Mouse (Mus musculus): Measurements from ENCODE around the gene Tmco5b.

Tmco5b gene

DNA sequence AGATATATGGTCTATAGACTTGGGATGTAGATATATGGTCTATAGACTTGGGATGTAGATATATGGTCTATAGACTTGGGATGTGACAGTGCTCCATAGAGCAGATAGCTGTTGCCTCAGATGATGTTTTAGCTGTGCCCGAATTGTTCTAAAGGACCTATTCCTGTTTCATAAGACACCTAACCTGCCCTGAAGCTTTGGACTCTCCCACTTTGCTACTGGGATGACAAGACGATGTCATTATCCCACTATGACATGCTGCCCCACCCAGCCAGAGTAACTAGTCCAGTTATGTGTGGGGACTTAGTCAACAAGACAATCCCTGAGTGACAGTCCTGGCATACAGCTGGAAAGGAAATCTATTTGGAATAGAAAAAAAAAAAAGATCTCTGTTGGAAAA is at the start of gene Tmco5b:
Tmco5b (plus strand) TSS at position 301 of the 400 bp plus-strand sequence.
- no peak for DNase-seq (ENCODE audit: low spot score in 2 of 2)

DNA sequence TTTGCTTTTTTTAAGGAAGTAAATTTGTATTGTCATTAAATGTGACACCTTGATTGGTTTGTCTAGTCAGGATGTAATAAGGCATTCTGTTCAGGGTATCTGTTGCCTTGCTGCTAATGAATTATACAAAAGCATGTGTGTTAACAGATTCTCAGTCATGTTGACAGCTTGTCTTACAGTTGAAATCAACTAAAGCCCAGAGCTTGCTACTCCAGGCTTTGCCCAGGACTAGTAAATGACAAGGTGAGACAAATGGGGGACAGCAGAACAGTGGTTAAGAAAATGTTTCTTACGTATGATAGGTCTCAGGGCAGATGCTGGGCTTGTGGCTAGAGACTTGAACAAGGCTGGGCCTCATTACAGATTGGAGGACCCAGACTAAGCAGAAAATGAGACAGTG is 48.5 kb upstream of the Tmco5b start:
- DNase-seq (ENCODE audit: low spot score in 2 of 2): no peak

DNA sequence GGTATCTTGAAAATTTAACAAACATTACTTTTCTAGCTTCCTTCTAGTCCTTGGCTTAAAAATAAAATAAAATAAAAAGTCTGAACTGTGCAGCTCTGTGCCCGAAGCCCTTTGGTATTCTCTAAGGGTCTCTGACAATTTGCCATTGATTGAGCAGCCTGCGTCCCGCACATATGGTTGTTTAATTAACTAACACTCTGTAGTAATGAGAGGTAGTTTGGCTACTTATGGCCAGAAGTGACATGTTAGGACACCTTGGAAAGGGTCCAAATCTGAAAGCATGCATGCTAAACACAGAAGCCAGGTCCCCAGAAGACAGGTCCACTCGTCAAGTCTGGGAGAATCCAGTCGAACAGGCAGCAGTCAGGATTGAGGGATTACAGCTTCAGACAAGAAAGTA is 46.7 kb upstream of the Tmco5b start:
- no peak for DNase-seq (ENCODE audit: low spot score in 2 of 2)

DNA sequence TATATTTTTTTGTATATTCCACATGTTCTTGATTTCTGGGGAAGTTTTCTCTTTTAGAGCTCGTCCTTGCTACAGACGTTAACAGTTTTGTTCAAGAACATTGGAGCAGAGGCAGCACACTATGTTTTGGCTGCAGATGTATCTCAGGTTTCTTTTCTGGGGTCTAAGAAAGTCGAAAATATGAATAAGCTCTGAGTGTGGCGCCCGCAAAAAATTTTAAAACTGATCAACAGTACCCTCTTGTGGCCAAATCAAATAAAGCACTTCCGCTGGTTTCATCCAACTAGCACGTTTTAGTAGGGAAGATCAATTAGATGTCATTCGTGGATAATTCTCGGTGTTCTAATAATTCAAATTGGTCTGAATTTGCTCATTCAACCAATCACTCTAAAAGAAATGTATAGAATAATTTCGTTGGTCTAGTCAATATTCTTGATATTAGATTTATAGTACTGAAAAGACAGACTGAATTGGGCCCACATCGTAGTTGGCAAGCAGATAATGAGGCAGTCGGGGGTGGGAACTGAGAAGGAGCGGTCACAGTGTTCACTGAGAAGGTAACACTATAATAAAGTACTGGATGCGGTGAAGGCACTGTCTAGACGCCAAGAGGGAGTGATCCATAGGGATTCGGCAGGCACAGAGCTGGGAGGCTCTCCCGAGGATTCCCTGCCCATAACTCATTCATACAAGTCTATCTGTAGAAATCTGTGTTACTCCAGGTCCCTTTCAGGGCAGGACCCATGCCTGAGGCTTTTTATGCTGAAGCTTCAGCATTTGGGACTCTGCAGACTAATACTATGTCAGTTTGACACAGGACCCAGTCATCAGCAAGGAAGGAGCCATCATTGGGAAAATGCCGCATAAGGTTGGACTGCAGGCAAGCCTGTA is 17.1 kb downstream of the Tmco5b start:
- DNase-seq (ENCODE audit: low spot score in 2 of 2): peak in 1 of 2 experiments; percentile 39

DNA sequence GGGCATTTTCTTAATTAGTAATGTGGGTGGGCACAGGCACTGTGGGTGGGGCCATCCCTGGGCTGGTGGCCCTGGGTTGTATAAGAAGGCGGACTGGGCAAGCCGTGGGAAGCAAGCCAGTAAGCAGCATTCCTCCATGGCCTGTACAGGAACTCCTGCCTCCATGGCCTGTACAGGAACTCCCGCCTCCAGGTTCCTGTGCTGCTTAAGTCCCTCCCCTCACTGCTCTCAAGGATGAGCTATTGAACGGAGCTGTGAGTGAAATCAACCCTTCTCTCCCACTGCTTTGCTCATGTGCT is 17.7 kb downstream of the Tmco5b start:
- DNase-seq (ENCODE audit: low spot score in 2 of 2): no peak

DNA sequence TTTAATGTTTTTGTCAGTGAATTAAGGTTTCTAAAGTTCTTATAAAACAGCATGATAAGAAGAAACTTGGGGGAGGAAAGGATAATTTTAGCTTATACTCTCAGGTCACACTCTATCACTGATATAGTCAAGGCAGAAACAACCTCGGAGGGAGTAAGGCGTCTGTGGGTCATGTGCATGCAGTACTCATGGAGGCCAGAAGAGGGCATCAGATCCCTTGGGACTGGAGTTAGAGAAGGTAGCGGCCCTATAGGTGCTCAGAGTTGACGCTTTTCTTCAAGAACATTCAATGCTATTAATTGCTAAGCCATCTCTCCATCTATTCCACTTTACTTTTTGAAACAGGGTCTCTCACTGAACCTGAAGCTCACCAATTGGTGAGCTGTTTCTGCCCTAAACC is 19.8 kb downstream of the Tmco5b start:
- peak; percentile 66 to 81 for DNase-seq (ENCODE audit: low spot score in 2 of 2)

DNA sequence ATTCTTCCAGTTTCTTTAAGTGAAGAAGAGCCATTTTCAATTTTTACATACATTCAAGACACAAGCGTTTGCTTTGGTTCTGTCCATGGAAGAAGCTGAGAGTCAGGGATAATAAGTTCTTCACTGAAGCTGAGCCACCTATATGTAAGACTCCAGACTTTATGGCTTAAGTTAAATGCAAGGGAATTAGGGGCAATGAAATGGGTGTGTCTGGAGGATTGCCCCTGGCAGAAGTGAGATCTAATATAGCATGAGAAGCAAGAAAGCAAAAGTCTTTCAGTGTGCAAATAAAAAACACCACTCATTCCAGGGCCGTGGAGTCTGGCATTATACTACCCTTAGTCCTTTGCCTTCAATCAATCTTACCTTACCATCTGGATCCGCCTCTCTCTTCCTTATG is 25.7 kb downstream of the Tmco5b start:
- no peak for DNase-seq (ENCODE audit: low spot score in 2 of 2)

DNA sequence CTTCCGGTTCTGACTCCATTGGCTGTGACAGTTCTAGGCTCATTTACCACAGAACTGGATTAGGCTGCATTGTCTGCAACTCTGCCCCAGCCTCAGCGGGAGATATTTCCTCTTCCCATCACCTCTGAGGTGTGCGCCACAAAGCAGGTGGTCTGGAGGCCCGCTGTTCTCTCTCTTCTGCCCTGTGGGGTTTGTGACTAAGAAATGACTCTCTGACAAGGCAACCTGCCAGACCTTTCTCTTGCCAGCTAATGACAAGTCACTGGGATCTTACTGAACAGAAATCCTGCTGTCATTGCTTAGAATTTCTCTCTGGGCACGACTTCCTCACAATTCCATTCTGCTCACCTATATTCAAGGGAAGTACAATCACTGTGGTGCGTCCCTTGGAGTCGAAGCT is 37.5 kb downstream of the Tmco5b start:
- DNase-seq (ENCODE audit: low spot score in 2 of 2): no peak

DNA sequence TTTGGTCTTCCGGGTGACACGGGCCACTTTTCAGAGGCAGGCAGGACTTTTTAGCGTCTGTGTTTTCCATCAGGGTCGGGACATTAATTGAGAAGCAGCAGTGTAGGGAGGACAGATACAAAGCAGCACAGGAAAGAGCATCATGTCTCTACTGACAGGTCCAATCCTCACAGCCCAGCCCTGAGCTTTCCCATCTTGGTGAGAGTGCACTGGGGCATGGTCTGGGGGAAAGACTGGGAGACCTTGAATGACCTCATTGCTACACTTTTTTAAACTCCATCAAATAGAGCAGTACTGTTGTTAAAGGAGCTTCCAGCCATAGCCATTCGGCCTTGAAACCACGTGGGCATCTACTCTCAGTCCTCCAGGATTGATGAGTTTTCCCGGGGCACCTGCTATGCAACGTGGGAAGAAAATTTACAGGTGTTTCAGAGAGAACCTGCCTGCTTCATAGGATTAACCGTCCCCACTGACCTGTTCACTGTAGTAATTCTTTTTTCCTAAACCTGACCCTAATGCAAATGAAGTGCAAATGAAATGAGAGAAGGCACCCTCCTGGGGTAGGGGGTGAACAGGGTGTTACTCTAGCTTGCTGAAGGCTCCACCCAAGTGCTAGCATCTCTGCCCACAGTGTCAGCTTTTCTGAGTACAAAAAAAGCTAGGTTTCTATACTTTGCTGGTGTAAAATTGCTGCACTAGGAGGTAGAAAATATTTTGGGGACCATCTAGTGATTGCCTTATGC is 48.4 kb downstream of the Tmco5b start:
- DNase-seq (ENCODE audit: low spot score in 2 of 2): no peak

DNA sequence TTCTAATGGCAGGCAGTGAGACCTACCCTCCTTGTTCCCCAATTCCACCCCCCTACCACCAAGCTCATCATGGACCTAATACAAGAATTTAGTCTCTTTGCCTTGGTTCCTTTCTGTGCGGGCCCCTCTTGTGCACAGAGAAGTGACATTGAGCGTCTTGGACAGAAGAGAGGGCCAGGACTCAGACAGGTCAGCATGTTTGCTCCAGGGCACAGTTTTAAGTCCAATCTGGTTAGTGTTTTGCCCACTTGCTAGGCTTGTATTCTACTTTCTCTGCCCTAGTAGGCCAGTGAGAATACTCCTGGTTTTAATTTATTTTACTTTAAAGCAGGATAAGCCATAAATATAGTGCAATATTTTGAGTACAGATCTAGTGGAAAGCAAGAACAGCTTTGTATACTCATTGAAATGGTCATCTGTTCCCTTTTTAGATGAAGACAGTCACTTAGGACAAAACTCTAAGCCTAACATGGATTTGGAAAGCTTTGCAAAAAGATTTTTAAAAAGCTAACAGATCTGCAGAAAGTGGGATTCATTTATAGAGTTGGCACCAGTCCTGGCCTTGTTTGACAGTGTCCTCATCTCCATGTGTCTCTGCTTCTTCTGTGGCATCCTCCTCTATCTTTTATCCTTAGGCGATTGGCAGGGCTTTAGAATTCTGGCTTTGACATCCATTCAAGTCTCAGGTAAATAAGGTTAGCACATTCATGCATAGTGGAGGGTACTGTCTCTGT is 50.2 kb downstream of the Tmco5b start:
- DNase-seq (ENCODE audit: low spot score in 2 of 2): no peak

DNA sequence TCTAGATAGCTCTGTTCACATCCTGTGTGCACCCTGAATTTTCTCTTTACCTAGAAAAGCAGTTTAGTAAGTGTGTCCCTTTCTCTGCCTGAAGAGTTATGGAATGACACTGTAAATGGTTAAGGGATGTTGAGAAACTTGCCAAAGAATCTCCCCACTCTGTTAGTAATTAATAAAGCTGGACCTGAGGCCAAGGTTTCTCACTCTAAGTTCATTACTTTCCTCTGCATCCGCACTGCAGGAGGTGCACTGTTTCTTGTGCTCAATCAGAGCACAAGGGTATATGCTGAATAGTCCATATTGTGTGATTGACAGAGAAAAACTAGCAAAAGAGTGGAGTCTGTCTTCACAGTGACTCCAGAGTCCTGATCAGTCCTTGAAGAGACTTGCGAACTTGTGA is 59.0 kb downstream of the Tmco5b start:
- no peak for DNase-seq (ENCODE audit: low spot score in 2 of 2)
